Mouse (Mus musculus): ENCODE results near the gene Rnf38.
A peak's percentile ranks its signal among the peaks of the same experiment; 100 is the strongest.

Gene Rnf38

GRCm38 (mm10) chr4:44113393-44114138 lies 120.0 kb downstream of the Rnf38 start:
- no peak for DNase-seq

GRCm38 (mm10) chr4:44112741-44113140 lies 120.8 kb downstream of the Rnf38 start:
- peak in 1 of 2 experiments; percentile 20 for DNase-seq

GRCm38 (mm10) chr4:44110771-44111170 lies 122.8 kb downstream of the Rnf38 start:
- no peak for DNase-seq

GRCm38 (mm10) chr4:44108297-44108696 lies 125.3 kb downstream of the Rnf38 start:
- DNase-seq, result no peak

- peak; percentile 29 to 37 for DNase-seq
Observed at GRCm38 (mm10) chr4:44107339-44107738, 126.2 kb downstream of the Rnf38 start.

GRCm38 (mm10) chr4:44106297-44106821 lies 127.2 kb downstream of the Rnf38 start:
- no peak for DNase-seq

GRCm38 (mm10) chr4:44104195-44104917 lies 129.2 kb downstream of the Rnf38 start:
- DNase-seq, result no peak

GRCm38 (mm10) chr4:44103620-44104019 lies 130.0 kb downstream of the Rnf38 start:
- no peak for DNase-seq

GRCm38 (mm10) chr4:44097576-44098335 lies 135.8 kb downstream of the Rnf38 start:
- no peak for DNase-seq

- DNase-seq, result no peak
Observed at GRCm38 (mm10) chr4:44094475-44094874, 139.1 kb downstream of the Rnf38 start.

- DNase-seq, result no peak
Observed at GRCm38 (mm10) chr4:44092359-44092758, 141.2 kb downstream of the Rnf38 start.

GRCm38 (mm10) chr4:44085566-44085965 lies 148.0 kb downstream of the Rnf38 start:
- no peak for DNase-seq

- DNase-seq, result no peak
Observed at GRCm38 (mm10) chr4:44084602-44085325, 148.8 kb downstream of the Rnf38 start.

- peak in 1 of 2 experiments; percentile 36 for DNase-seq
Observed at GRCm38 (mm10) chr4:44083945-44084344, 149.6 kb downstream of the Rnf38 start, which contains the start of gene Gne. TSS of gene Gne (minus strand) at chr4:44084177.

GRCm38 (mm10) chr4:44078358-44078933 lies 155.1 kb downstream of the Rnf38 start:
- no peak for DNase-seq

All from kidney, adult 8-10 months (tissue).